Mouse (Mus musculus) kidney, adult 2 months (tissue): ENCODE measurements around the gene Olfml2a.

Experiments used
- CTCF ChIP-seq: fragments of 200-500 bp; conservative IDR thresholded peaks from 2 replicates; pipeline ENCODE4 v1.5.1; 2011; ENCODE audit warnings: low read depth, mild to moderate bottlenecking, control low read depth, low read length, moderate library complexity, mixed read lengths; ENCODE audit not compliant: insufficient read depth, insufficient read length
- POLR2A ChIP-seq: fragments of 200-500 bp; IDR thresholded peaks from one replicate; pipeline ENCODE4 v1.6.1; 2011; ENCODE audit warnings: low read depth, low read length, control low read depth

DNA sequence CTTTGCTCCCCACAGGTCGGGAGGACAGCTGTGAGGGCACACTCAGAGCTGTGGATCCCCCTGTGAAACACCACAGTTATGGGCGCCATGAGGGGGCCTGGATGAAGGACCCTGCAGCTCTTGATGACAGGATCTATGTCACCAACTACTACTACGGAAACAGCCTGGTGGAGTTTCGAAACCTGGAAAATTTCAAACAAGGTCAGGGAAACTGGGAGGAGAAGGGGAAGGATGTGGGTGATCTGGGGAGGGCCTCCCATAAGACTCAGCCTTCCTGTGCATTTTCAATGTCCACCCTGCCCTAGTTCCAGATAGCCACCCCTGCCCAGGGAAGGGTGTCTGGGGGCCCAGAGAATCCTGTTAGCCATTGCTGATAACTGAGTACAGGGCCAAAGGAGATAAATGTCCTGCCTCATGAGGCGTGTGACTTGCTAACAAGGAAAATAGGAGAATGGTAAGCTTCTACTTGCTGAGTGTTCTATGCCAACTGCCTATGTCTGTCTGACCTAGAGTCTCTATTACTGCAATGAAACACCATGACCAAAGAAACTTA, 26.0 kb downstream of the Olfml2a start:
- no peak for TF ChIP-seq CTCF
- no peak for TF ChIP-seq POLR2A
